Mouse (Mus musculus): ENCODE measurements at regions not wholly inside any gene's neighbourhood (a gene's known extent, or its start where the extent isn't known, plus 50 kb on each side); places are given as distances from the start of the nearest gene placed in this dataset.

DNA sequence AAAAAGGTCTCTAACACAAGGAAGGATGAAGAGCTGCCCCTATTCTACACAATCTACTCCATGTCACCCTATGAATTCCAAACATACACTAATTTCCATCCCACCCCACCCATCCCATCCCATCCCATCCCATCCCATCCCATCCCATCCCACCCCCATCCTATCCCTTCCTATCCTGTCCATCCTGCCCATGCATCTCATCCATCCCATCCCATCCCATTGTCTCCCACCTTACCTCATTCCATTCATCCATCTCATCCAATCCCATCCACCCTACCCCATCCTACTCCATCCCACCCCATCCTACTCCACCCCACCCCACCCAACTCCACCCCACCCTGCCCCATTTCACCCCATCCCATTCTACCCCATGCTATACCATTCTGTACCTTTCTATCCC, 91.9 kb upstream of the Fam92a start:
- no peak for DNase-seq (ENCODE audit: low spot score)

DNA sequence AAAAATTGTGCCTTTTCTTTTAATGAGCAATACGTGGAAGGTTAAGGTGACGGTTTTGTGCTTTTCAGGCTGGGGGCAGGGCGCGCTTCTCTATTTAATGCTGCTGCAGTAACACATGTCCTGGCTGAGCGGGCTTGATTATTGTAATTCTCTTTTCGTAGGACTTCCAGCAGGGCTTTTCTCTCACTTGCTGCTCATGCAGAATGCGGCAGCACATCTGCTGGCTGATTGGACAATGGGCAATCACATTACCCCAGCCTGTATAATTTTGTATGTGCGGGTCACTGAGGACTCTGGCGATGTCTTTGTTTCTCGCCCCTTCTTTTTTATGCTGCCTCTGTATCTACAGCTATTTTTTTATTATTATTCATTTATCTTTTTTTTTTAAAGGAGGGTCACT, 91.4 kb upstream of the Fam92a start:
- DNase-seq (ENCODE audit: low spot score) = no peak

DNA sequence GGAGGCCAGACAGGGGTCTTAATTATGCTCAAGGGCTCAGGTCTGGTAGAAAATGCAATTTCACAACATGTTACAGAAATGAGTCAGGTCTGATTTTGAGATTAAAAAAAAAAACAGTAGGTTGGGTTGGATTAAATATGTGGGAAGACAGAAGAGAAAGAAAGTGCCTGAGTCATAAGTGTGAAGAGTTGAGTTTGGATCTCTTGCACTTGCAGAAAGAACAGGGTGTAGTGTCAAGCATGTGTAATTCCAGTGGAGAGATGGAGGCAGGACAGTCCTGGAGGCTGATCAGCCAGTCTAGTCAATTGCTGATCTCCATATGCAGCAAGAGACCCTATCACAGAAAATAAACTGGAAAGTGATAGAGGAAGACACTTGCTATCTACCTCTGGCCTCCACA, 76.2 kb upstream of the Fam92a start:
- DNase-seq (ENCODE audit: low spot score) = no peak

DNA sequence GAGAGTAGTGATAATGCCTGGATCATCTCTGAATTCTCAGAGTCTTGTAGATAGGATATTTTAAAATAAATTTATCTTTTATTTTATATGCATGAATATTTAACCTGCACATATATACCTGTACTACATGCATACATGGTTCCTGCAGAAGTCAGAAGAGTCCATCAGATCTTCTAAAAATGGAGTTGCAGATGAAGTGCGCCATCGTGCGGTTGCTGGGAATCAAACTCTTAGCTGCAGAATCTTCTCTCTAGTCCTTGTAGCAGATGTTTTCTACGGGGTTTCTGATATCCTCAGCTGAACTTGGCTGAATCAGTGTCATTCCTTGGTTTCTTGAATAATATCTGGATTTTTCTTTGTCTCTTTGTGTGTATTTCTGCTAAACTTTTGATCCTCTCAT, 74.8 kb upstream of the Fam92a start:
- DNase-seq (ENCODE audit: low spot score) = no peak

DNA sequence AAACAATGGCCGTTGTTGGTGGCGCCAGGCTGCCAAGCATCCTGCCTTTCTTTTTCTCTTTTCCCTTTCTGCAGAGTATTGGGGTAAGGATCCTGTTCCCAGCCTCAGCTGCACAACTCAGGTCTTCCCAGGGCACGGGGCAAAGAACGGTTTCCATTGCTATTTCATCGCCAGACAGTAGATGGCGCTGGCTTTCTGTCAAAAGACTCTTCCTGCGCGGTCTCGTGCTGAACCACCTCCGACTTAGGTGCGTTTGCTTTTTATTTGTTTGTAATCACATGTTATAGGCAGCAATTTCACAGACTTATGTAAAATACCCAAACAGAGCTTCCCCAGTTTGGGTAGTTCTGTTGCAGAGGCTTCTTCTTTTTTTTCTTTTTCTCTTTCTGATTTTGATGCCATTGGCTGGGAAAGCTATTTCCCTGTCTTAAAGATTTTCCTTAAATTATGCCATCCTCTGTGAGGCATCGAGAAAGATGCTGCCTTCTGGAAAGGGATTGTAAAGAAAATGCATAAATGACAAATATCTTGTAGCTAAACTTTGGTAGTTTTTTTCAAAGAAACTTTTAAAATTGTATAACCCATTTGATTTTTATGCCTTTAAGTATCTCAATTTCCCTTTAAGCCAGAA, 69.2 kb upstream of the Fam92a start:
- DNase-seq (ENCODE audit: low spot score) = peak; percentile 68

DNA sequence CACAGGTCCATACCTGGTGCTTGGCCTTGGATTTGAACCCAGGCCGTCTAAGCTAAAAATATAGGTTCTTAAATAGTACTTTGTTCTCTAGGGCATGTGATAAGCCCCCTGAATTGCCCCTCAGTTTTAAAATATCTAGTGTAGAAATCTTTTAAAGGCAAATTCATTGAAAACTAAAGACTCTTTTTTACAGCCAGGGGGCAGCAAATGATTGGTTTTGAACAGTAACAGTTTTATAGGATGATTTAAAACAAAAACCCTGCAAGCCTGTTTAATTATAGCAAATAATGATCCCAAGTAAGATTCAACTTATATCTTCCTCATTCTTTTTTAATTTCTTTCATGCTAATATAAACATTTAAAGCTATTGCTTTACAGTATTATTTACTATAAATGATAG, 58.9 kb upstream of the Fam92a start:
- peak; percentile 50 for DNase-seq (ENCODE audit: low spot score)
